Mouse (Mus musculus): Measurements from ENCODE around the gene Fbxl19.

Fbxl19 gene

GRCm38 (mm10) chr7:127744366-127745045 is at the start of gene Fbxl19:
TSS of gene Fbxl19 (plus strand) at chr7:127744543.
- DNase-seq: peak; percentile 90 to 91

- DNase-seq: no peak
Measured at GRCm38 (mm10) chr7:127698986-127699385, 45.4 kb upstream of the Fbxl19 start.

GRCm38 (mm10) chr7:127700712-127701331 is 43.5 kb upstream of the Fbxl19 start:
- no peak for DNase-seq

GRCm38 (mm10) chr7:127703561-127704178 is 40.7 kb upstream of the Fbxl19 start:
- peak in 1 of 2 experiments; percentile 27 for DNase-seq

- peak; percentile 23 to 25 for DNase-seq
Measured at GRCm38 (mm10) chr7:127704598-127704997, 39.7 kb upstream of the Fbxl19 start.

- DNase-seq: peak; percentile 87 to 90
Measured at GRCm38 (mm10) chr7:127705706-127706105, 38.6 kb upstream of the Fbxl19 start.

GRCm38 (mm10) chr7:127707045-127707956 is 37.0 kb upstream of the Fbxl19 start:
- DNase-seq: peak; percentile 51 to 56

- DNase-seq: no peak
Measured at GRCm38 (mm10) chr7:127707957-127708206, 36.5 kb upstream of the Fbxl19 start.

- peak; percentile 89 to 92 for DNase-seq
Measured at GRCm38 (mm10) chr7:127708207-127709078, 35.9 kb upstream of the Fbxl19 start, which contains the start of gene Bcl7c. TSS of gene Bcl7c (minus strand) at chr7:127708933.

GRCm38 (mm10) chr7:127709261-127709979 is 34.9 kb upstream of the Fbxl19 start:
- no peak for DNase-seq

GRCm38 (mm10) chr7:127711031-127711430 is 33.3 kb upstream of the Fbxl19 start:
- DNase-seq: no peak

- DNase-seq: peak; percentile 27 to 35
Measured at GRCm38 (mm10) chr7:127711456-127711855, 32.9 kb upstream of the Fbxl19 start.

GRCm38 (mm10) chr7:127712461-127713385 is 31.6 kb upstream of the Fbxl19 start, which contains the start of gene Ctf1:
TSS of gene Ctf1 (plus strand) at chr7:127712736.
- DNase-seq: peak; percentile 88 to 92

GRCm38 (mm10) chr7:127714816-127715215 is 29.5 kb upstream of the Fbxl19 start:
- peak in 1 of 2 experiments; percentile 27 for DNase-seq

- peak; percentile 78 to 83 for DNase-seq
Measured at GRCm38 (mm10) chr7:127716992-127717391, 27.4 kb upstream of the Fbxl19 start.

- no peak for DNase-seq
Measured at GRCm38 (mm10) chr7:127718339-127718738, 26.0 kb upstream of the Fbxl19 start.

- peak; percentile 26 to 27 for DNase-seq
Measured at GRCm38 (mm10) chr7:127719258-127719657, 25.1 kb upstream of the Fbxl19 start.

GRCm38 (mm10) chr7:127725490-127725889 is 18.9 kb upstream of the Fbxl19 start:
- DNase-seq: no peak

- no peak for DNase-seq
Measured at GRCm38 (mm10) chr7:127725924-127726323, 18.4 kb upstream of the Fbxl19 start.

- no peak for DNase-seq
Measured at GRCm38 (mm10) chr7:127727898-127728297, 16.4 kb upstream of the Fbxl19 start.
